Mouse (Mus musculus) adipocyte (in vitro differentiated cells): ENCODE results near the gene Lats2.
"Not testable (repeated sequence)": the region's sequence is repeated elsewhere in the genome, so short reads cannot be mapped to it uniquely, and the experiment has no call there.

Experiments used
- DNase-seq: peaks from one replicate; pipeline ENCODE4 v3.0.0-alpha.2; 2016; ENCODE audit warnings: low spot score

Gene Lats2

GRCm38 (mm10) chr14:57694246-57694645 lies 63.9 kb downstream of the Lats2 start:
- DNase-seq, result no peak

- DNase-seq, result no peak
Measured at GRCm38 (mm10) chr14:57692517-57693130, 65.6 kb downstream of the Lats2 start.

- DNase-seq, result no peak
Measured at GRCm38 (mm10) chr14:57691316-57691715, 66.9 kb downstream of the Lats2 start.

- DNase-seq, result no peak
Measured at GRCm38 (mm10) chr14:57690681-57691080, 67.5 kb downstream of the Lats2 start.

GRCm38 (mm10) chr14:57688066-57688465 lies 70.1 kb downstream of the Lats2 start:
- not testable (repeated sequence) for DNase-seq

GRCm38 (mm10) chr14:57687441-57687840 lies 70.7 kb downstream of the Lats2 start:
- no peak for DNase-seq

GRCm38 (mm10) chr14:57686647-57687046 lies 71.5 kb downstream of the Lats2 start:
- DNase-seq, result no peak

GRCm38 (mm10) chr14:57684579-57684978 lies 73.6 kb downstream of the Lats2 start:
- DNase-seq, result peak; percentile 47

- DNase-seq, result no peak
Measured at GRCm38 (mm10) chr14:57682751-57683150, 75.4 kb downstream of the Lats2 start.

- DNase-seq, result peak; percentile 89
Measured at GRCm38 (mm10) chr14:57679958-57680535, 78.1 kb downstream of the Lats2 start.

GRCm38 (mm10) chr14:57679523-57679922 lies 78.7 kb downstream of the Lats2 start:
- DNase-seq, result no peak

- no peak for DNase-seq
Measured at GRCm38 (mm10) chr14:57675481-57675880, 82.7 kb downstream of the Lats2 start.

GRCm38 (mm10) chr14:57665628-57665950 lies 92.6 kb downstream of the Lats2 start:
- DNase-seq, result no peak

GRCm38 (mm10) chr14:57664822-57665627 lies 93.2 kb downstream of the Lats2 start, which contains the start of gene Xpo4:
Gene Xpo4 (minus strand): TSS chr14:57665430.
- peak; percentile 70 for DNase-seq

- peak; percentile 44 for DNase-seq
Measured at GRCm38 (mm10) chr14:57664311-57664821, 93.8 kb downstream of the Lats2 start.

- DNase-seq, result no peak
Measured at GRCm38 (mm10) chr14:57663630-57664029, 94.6 kb downstream of the Lats2 start.

- DNase-seq, result no peak
Measured at GRCm38 (mm10) chr14:57658301-57658700, 99.9 kb downstream of the Lats2 start.

GRCm38 (mm10) chr14:57657500-57657899 lies 100.7 kb downstream of the Lats2 start:
- DNase-seq, result no peak

- DNase-seq, result not testable (repeated sequence)
Measured at GRCm38 (mm10) chr14:57656519-57656918, 101.7 kb downstream of the Lats2 start.

GRCm38 (mm10) chr14:57649501-57649900 lies 108.7 kb downstream of the Lats2 start:
- peak; percentile 34 for DNase-seq

- no peak for DNase-seq
Measured at GRCm38 (mm10) chr14:57646155-57646554, 112.0 kb downstream of the Lats2 start.
